Mouse (Mus musculus) T-helper 2 cell (primary cell): Measurements from ENCODE around the gene Arhgap4.

Source experiments
- in situ Hi-C: fragments of 300-600 bp; cut with MboI, MseI; formaldehyde crosslinking; loops from one replicate; pipeline ENCODE4 v1.15.1; 2025; ENCODE audit warnings: high pct_unique_total_duplicates

Gene Arhgap4

DNA sequence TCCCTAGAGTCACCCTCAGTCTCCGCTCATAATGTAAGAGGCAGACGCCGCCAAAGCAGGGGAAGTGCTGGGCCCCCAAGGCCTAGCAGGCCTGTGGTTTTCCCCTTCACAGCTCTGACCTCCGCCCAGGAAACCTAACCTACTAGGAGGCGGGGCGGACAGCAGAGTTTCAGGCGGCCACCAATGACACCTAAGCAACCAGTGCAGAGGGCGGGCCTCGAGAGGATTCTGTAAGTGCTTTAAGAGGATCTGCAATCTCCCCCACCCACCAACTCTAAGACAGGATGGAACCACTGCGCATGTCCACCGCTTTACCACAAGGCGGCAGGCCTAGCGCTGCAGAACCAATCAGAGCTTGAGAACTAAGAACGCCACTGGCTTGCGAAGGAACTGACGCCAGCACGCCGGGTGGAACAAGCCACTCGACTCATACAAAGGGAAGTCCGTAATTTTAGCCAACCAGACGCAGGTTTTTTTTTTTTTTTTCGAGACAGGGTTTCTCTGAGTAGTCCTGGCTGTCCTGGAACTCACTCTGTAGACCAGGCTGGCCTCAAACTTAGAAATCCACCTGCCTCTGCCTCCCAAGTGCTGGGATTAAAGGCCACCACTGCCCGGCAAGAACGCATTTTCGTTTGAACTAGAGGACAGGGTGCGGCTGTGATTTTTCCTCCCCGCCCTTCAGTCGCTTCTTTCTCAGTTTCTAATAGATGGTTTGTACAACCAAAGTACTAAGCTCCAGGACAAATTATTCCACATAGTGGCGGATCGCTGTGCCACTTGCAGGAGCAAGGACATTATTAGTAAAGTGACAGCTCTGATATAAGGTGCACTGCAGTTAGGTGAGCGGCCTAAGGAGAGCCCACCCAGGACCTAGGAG is 6.6 kb downstream of the Arhgap4 start:
- in situ Hi-C loops = no loop called here

DNA sequence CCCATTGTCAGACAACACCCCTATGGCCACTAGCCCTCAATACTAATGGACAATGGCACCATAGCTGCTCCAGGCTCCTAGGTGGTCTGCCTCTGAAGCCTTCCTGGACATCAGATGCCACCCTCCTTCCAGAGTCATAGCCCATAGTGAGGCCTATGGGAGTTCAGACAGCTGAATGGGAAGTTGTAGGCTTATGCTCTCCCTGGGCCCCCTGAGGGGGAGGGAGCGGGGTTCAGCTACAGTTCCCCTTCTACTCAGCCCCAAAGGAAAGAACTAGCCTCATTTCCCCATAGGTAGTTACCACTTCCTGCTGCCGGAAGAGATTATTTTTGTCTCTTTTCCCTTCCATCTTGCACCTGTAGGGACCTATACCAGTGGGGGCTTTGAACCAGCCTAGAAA is 10.1 kb downstream of the Arhgap4 start:
- in situ Hi-C loops = no loop called here

- in situ Hi-C loops = no loop called here
These were observed 10.5 kb downstream of the Arhgap4 start for GRCm38 (mm10) chrX:73911156-73911555.

GRCm38 (mm10) chrX:73910451-73910850 is 11.2 kb downstream of the Arhgap4 start:
- in situ Hi-C loops = no loop called here

DNA sequence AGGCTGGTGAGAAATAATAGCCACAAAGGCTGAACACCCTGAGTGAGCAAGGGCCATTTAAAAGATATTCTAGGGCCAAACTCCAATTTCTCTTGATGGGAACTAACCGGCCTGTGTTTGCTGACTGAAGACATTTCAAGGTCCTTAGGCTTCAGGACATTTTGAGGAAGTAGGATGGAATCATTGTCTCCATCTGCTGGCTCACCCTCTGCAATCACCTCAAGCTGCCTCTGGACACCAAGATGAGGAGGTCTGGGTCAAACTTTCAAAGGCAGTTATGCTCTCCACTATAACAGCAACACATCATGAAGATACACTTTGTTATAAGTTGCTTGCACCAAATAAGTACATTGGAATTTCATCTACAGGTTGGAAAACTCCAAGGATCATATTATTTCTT is 11.6 kb downstream of the Arhgap4 start:
- in situ Hi-C loops = no loop called here

DNA sequence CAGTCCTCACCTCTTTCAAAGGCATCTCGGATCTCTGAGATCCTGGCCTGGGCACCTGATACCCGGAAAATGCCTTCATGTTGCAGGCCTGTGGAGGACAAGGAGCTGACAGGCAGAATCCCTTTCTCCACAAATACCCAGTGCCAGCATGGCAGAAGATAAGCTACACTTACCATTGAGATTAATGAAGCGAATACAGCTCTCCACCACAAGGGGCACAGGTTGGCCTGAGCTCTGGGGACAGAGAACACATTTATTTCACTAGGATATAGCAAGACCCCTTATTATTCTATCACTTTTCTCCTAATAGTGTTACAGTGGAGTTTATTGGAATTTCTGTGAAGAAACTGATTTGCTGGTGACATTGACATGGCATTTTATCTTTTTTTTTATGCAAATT is 23.7 kb downstream of the Arhgap4 start:
- in situ Hi-C loops = no loop called here

DNA sequence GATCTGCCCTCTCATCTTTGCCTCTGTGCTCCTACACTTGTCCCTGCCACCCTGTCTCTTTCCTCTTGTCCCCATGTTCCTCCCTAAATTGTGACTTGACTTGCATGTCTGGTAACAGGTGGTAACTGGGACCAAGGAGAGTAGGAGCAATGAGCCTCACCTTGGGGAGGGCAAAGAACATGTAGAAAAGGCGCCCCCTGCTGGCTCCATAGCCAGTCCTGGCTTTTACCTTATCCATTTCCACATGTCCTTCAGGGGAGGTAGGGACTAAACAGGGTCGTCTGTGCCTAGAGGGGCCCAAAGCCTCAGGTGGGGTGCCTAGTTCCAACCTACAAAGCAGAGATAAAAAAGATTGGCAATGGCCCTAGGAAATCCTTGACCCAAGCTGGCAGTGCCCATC is 26.0 kb downstream of the Arhgap4 start, which contains the start of gene L1cam:
Gene L1cam, minus strand, starts transcription at position 387 of the 400 bp plus-strand sequence.
- in situ Hi-C loops = no loop called here

GRCm38 (mm10) chrX:73892833-73893232 is 28.8 kb downstream of the Arhgap4 start:
- in situ Hi-C loops = no loop called here

GRCm38 (mm10) chrX:73891551-73892152 is 30.0 kb downstream of the Arhgap4 start, which contains the start of gene Avpr2:
TSS of gene Avpr2 (plus strand) at chrX:73892102.
- in situ Hi-C loops = no loop called here

- in situ Hi-C loops = no loop called here
These were observed 40.2 kb downstream of the Arhgap4 start for GRCm38 (mm10) chrX:73881463-73881862.

DNA sequence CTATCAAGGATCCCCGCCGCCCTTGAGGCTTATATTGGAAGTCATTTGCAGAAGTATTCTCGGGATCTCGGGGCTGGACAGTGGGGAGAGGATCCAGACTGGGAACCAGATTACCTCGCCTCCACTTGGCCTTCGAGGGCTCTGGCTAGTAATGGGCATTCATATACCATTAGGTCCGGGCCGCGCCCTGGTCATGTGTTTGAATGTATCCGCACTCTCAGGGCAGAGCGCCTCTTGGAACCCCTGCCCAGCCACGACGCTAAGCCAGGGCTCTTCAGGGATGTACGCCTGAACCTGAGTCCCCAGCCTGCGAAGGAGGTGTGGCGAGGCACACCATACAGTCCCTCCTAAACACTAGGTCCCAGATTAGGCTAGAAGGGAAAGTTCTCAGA is 40.6 kb downstream of the Arhgap4 start:
- in situ Hi-C loops = no loop called here

DNA sequence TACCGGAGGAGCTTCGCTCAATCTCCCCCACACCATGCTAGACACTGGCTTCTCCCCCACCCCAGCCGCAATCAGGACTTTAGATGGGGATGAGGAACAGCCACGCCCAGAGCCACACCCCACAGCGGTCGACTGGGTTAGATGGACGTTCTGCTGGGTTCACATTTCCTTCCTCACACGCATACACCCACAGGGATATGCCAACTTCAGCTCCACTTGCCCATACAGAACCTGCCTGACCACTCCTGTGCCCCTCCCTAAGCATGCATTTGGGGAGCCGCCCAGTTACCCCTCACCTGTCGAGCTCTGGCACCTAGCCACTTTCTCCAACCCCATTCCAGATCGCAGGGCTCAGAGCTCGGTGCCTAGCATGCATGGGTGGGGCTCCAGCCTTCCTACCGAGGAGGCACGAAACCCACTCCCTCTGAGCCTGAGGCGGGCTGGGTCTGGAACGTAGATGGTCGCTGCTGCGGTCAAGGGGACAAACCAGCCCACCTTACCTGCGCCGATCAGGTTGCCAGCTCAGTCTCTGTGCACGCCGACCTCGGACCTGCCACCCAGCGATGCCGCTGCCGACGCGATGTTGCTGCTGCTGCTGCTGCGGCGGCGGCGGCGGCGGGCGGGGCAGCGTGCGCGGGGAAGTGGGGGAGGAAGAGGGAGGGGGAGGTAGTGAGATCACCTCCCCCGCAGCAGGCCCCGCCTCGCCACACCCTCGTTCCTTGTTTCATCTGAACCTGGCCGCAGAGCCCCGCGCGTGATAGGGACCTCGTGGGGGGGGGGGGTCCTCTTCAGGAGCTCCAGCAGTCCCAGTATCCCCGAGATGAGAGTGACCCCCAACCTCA is 41.3 kb downstream of the Arhgap4 start:
- in situ Hi-C loops = no loop called here

DNA sequence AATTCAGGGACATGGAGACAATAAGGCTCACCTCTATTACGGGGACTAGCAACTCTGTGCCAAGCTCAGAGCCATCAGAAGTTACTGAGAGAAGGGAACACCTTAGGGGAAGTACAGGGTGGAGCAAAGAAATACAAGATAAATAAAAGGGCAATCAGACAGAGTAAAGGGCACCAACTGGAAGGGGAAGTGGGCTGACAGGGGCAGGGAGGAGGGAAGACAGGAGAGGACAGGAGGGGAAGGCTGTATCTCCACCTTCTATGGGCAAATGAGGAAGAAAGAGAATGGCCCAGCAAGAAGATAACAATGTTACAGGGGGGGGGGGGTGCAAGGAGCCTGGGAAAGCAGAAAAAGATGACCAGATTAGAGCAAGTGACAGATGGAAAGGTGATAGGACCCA is 44.7 kb downstream of the Arhgap4 start:
- in situ Hi-C loops = no loop called here

DNA sequence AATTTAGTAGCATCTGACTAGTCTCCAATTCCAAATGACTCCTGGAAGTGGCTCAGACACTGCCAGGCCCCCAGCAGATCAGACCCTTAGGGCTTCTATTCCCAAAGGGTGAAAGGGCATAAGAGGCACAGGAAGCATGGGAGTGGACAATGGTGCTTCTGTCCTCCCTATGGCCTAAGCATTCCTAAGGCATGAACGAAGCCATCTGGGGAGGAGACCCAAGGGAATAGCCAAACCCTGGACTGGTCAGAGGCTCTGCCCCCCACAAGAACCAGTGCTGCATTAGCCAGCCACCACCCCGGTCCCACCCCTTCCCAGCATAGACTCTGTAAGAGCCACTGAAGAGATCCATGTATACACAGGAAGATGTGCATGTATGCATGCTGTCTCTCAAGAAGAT is 45.8 kb downstream of the Arhgap4 start:
- in situ Hi-C loops = no loop called here

- in situ Hi-C loops = no loop called here
These were observed 49.7 kb downstream of the Arhgap4 start for GRCm38 (mm10) chrX:73871956-73872355.

DNA sequence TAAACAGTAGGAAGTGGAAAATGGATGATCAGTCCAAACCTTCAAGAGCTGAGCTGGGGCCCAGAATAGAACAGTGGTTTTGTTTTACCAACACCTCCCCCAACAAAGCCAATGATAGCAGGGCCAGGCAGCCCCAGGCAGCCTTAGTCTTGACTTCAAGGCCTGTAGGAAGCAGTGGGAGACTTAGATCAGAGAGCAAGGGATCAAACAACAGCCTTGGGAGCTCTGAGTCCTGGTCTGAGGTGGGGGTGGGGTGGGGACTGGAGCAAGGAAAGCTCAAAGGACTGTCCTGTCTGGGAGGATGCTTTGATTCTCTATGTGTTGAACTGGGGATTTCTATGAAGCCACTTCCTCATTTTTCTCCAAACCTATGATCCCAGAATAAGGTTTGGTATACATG is 50.2 kb downstream of the Arhgap4 start:
- in situ Hi-C loops = no loop called here

- in situ Hi-C loops = no loop called here
These were observed 52.3 kb downstream of the Arhgap4 start for GRCm38 (mm10) chrX:73869334-73869733.

DNA sequence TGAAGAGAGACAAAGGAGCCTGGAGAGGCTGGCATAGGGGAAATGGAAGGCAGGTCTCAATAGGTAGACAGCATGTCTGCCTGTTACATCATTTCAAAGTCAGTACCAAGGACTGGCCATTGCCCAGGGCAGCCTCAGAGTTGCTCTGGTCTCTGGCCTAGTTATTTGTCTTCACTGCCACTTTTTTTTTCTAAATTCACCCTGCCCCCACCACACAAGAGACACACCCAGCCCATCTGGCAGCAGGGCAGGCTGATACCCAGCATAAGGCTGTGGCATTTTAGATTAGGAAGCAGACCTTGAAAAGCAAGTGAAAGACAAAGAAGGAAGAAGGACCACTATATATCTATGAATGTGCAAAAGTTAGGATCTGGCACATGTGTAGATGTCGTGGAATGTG is 53.8 kb downstream of the Arhgap4 start:
- in situ Hi-C loops = no loop called here

- in situ Hi-C loops = no loop called here
These were observed 54.4 kb downstream of the Arhgap4 start for GRCm38 (mm10) chrX:73867256-73867655.

- in situ Hi-C loops = no loop called here
These were observed 57.0 kb downstream of the Arhgap4 start for GRCm38 (mm10) chrX:73864692-73865091.

DNA sequence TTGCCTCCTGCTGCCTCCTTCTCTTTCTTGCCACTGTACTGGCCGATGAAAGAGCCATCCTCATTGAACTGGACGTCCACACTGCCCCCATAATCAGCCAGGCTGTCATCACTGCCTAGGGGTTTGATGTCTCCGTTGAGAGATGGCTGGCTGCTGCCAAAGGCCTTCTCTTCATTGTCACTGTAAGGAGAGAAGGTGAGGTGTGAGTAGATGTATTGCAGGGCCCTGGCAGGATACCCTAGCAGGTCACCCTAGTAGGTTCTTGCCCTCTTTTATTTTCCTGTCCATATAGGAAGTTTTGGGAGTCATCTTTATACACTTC is 66.6 kb downstream of the Arhgap4 start:
- in situ Hi-C loops = no loop called here

DNA sequence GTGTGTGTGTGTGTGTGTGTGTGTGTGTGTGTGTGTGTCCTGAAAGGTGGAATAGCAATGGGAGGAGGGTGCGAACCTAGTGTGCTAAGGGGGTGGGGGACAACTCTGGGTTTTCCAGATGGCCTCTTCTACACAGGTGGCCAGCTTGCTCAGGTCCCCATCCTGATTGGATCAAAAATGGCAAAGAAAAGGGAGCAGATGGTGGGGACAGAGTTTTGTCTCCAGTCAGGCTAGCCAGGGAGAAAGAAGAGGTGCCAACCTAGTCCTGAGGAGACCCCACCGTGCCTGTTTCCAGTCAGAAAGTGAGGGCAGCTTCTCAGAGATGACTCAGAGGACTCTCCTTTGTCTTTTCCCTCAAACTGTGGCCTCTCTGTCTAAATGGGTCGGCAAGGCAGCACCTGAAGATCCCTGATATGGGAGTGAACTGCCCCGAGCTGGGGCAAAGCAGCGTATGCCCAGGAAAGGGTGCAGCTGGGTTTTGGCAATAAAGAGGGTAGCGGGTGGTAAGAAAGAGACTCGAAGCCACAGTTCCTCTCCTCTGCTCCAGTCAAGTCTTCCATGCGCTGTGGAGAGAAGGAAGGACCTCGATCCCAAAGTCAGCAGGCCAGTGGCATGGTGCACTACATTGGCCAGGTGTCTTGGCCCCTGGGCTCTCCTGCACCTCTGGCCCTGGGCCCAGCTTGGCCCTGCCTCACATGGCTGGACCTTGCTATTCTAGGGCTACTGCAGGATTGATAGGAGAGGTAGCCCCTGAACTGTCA is 67.2 kb downstream of the Arhgap4 start:
- in situ Hi-C loops = no loop called here
